Mouse (Mus musculus) left cerebral cortex, adult 2 months (tissue): ENCODE results near the gene Noxo1. TPM values are rescaled to one million over a fixed set of nuclear protein-coding genes. Genes with fewer than 3 reads are reported as not detected.
A peak's percentile ranks its signal among the peaks of the same experiment; 100 is the strongest.

Experiments used
- DNase-seq, 2 experiments: peaks; one replicate each; pipeline ENCODE4 v3.0.0; 2021 to 2022; ENCODE audit warnings: low spot score in 2 of 2, mixed read lengths in 1 of 2; ENCODE audit errors: extremely low spot score in 1 of 2
- H3K27ac ChIP-seq: fragments of 200-600 bp; 2 replicates; pipeline ENCODE4 v1.8.1; 2022
- H3K4me3 ChIP-seq: fragments of 200-600 bp; 2 replicates; pipeline ENCODE4 v1.8.1; 2022
- CTCF ChIP-seq: fragments of 200-600 bp; IDR thresholded peaks from 2 replicates; pipeline ENCODE4 v1.8.1; 2022; ENCODE audit warnings: antibody characterized with exemption, mild to moderate bottlenecking, moderate library complexity
- intact Hi-C: fragments of 180-260 bp; cut with DNase I; formaldehyde crosslinking; loops from one replicate; pipeline ENCODE4 v1.15.1; 2025
- total RNA-seq, 2 experiments: library from RNA; stranded (reverse); gene quantifications; 2 replicates each; pipeline ENCODE4 v1.2.3; 2021

Noxo1 gene
- total RNA-seq, 2 experiments from 2014 or later: 3.2 to 3.9 TPM

- peak within 1 kb of the TSS; percentile 66 for H3K4me3 ChIP-seq
- DNase-seq: peak; percentile 86 to 91
- TF ChIP-seq CTCF: no peak
- intact Hi-C loops: no loop called here
- H3K27ac ChIP-seq: peak within 1 kb of the TSS; percentile 80
Measured at GRCm38 (mm10) chr17:24736330-24737051, 40.5 kb downstream of the Noxo1 start, which contains the start of gene Msrb1. Gene Msrb1, plus strand, starts transcription at chr17:24736642.

DNA sequence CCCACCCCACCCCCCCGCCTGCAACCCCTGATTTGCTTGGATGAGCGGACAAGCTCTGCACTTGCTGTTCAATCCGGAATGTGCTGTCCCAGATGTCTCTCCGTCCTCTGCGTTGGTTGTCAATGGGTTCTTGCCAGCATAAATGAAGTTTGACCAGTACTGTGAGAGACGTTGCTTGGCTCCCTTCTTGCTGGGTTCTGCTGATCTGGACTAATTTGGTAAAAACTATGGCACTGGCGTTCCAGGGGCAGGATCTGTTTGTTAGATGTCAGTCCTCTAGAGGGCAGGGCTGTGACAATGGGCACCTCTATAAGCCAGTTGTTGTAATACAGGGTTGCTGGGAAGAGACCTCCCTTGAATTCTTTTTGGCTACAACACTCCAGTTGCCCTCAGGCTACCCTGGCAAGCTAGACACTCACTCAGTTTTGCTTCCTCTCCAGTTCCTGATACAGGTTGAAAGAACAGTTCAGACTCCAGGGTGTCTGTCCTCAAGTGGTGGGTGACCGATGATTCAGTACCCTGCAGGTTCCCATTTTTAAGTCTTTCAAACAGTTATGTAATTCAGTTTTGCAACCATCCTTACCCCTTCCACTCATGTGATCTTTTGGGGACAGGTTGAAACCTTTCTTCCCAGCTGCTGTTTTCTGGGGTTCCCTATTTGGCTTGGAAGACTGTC lies 41.2 kb downstream of the Noxo1 start:
- Histone ChIP-seq H3K4me3 (peak overlapping the region; percentile 66), H3K27ac (no peak overlapping the region)
- intact Hi-C loops: no loop called here
- no peak for DNase-seq
- no peak; the same call in 1 of the 2 replicates for TF ChIP-seq CTCF

- no peak for DNase-seq
- intact Hi-C loops: no loop called here
- H3K27ac ChIP-seq: no peak overlapping the region
- no peak for TF ChIP-seq CTCF
- no peak overlapping the region for H3K4me3 ChIP-seq
Measured at GRCm38 (mm10) chr17:24738238-24738637, 42.2 kb downstream of the Noxo1 start.

DNA sequence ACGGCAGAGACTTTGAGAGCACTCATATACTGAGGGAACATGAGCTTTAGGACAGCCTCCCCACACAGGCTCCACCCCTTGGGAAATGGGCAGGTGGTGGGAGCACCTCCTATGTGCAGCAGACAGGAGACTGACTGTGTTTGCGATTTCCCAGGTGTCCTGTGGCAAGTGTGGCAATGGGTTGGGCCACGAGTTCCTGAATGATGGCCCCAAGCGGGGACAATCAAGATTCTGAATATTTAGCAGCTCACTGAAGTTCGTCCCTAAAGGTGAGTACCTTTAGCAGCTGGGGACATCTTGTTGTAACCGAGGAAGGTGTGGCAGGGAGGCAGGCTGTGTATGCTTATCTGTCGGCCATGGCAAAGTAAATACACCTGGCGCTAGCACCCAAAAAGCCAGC lies 43.9 kb downstream of the Noxo1 start:
- no peak for DNase-seq
- Histone ChIP-seq H3K4me3 (no peak overlapping the region), H3K27ac (no peak overlapping the region)
- no peak for TF ChIP-seq CTCF
- intact Hi-C loops: no loop called here

- DNase-seq: no peak
- no peak overlapping the region for H3K27ac ChIP-seq
- intact Hi-C loops: no loop called here
- H3K4me3 ChIP-seq: no peak overlapping the region
- no peak for TF ChIP-seq CTCF
Measured at GRCm38 (mm10) chr17:24742307-24742706, 46.3 kb downstream of the Noxo1 start.

GRCm38 (mm10) chr17:24743896-24744295 lies 47.9 kb downstream of the Noxo1 start:
- DNase-seq: no peak
- no peak for TF ChIP-seq CTCF
- intact Hi-C loops: no loop called here
- Histone ChIP-seq H3K27ac (no peak overlapping the region), H3K4me3 (no peak overlapping the region)

GRCm38 (mm10) chr17:24744381-24744780 lies 48.3 kb downstream of the Noxo1 start:
- intact Hi-C loops: no loop called here
- no peak overlapping the region for H3K27ac ChIP-seq
- H3K4me3 ChIP-seq: no peak overlapping the region
- no peak for DNase-seq
- no peak for TF ChIP-seq CTCF

DNA sequence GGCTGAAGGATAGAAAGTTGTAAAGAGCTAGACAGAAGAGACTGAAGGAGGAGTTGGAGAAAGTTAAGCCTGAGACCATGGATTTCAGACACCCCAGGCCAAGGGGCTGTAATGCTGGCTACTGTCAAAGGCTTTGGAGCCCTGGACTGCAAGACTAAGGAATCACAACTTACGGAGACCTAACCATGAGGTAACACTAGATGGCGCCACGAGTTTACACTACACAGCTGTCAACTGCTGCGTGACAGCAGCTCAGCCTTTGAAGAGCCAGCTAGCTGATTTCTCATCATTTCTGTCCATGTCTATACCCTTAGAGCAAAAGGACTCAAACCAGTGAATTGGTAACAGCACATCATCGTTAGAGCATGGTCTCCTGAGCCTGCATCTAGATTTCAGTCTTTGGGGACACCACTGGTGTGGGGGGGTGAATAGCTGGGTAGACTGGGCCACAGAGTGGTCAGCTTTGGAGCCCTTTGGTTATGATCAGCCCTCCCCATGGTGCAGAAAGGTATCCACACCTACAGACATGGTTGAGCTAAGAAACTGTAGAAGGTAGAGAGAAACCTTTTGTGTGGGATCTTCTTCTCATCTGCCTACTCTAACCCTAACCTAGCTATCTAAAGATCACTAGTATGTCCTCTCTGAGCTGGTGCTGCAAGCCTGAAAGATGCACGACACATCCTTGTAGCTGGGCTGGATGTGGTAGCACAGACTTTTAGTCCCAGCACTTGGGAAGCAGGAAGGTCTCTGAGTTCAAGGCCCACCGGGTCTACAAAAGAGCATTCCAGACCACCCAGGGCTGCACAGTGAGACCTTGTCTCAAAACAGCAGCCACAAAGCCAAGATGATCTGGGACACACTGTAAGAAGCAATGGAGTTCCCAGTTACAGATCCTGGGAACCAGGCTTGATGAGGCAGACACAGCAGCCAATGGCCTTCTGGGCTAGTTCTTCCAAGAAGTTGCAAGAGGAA lies 49.8 kb downstream of the Noxo1 start:
- intact Hi-C loops: loop anchor here (1.0 to 5.0 kb wide), 2 partner anchors 72 to 136 kb away; no protein-coding TSS in a partner anchor
- Histone ChIP-seq H3K27ac (no peak overlapping the region), H3K4me3 (no peak overlapping the region)
- peak; percentile 80 to 84 for DNase-seq
- TF ChIP-seq CTCF: peak; percentile 94

DNA sequence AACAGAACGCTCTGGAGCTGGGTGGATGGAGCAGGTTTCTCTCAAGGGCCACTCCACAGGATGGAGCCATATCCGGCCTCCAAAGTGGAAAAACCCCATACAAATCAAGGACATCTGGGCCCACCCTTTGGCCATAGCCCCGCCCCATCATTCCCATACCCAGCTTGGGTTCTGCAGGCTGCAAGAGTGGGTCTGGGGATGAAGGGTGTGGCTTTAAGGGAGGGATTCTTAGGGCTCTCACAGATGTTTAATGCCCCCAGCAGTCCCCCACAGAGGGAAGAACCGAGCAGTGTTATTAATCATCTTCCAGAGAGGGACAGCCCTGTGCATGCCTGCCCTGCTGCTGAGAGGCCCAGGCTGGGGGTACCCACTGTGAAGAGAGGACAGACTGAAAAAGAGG lies 51.0 kb downstream of the Noxo1 start:
- no peak for DNase-seq
- no peak overlapping the region for H3K4me3 ChIP-seq
- no peak for TF ChIP-seq CTCF
- intact Hi-C loops: loop anchor here (5.0 kb wide), 1 partner anchor 135 kb away; no protein-coding TSS in a partner anchor
- H3K27ac ChIP-seq: no peak overlapping the region

Other genes with a start within 250 kb of the Noxo1 start
- 10 to 100 TPM; 37.7 to 41.7 TPM for gene E4f1, start 225.9 kb upstream of the Noxo1 start, total RNA-seq
- 10 to 100 TPM; 65.8 to 69.6 TPM for gene Pgp, start 225.8 kb upstream of the Noxo1 start, total RNA-seq
- 1 to 10 TPM; 1.7 to 1.9 TPM for gene Bricd5, start 222.3 kb upstream of the Noxo1 start, total RNA-seq
- 10 to 100 TPM; 34.5 to 37.1 TPM for gene Mlst8, start 217.2 kb upstream of the Noxo1 start, total RNA-seq
- 100 to 1,000 TPM; 134 to 144 TPM for gene Caskin1, start 207.6 kb upstream of the Noxo1 start, total RNA-seq
- gene Traf7, start 168.3 kb upstream of the Noxo1 start, total RNA-seq: 10 to 100 TPM; 81.3 to 85.3 TPM
- 10 to 100 TPM; 53.6 to 54.1 TPM for gene Rab26, start 162.0 kb upstream of the Noxo1 start, total RNA-seq
- 10 to 100 TPM; 89.1 to 97.5 TPM for gene Pkd1, start 146.4 kb upstream of the Noxo1 start, total RNA-seq
- gene Tsc2, start 63.6 kb upstream of the Noxo1 start, total RNA-seq: 100 to 1,000 TPM; 140 to 159 TPM
- gene Nthl1, start 63.6 kb upstream of the Noxo1 start, total RNA-seq: 1 to 10 TPM; 5.5 to 5.7 TPM
- 10 to 100 TPM; 50.2 to 51.0 TPM for gene Slc9a3r2, start 45.9 kb upstream of the Noxo1 start, total RNA-seq
- gene Npw, start 37.8 kb upstream of the Noxo1 start, total RNA-seq: 1 to 10 TPM in 1 of 2 experiments, under 1 TPM in 1; 0.58 to 1.4 TPM
- 10 to 100 TPM; 41.6 to 49.0 TPM for gene Zfp598, start 26.5 kb upstream of the Noxo1 start, total RNA-seq
- gene Syngr3, start 6.3 kb upstream of the Noxo1 start, total RNA-seq: 100 to 1,000 TPM; 177 to 188 TPM
- gene Gfer, start 78 bp upstream of the Noxo1 start, total RNA-seq: 10 to 100 TPM; 20.0 to 23.2 TPM
- gene Tbl3, start 11.4 kb downstream of the Noxo1 start, total RNA-seq: 10 to 100 TPM; 24.7 to 26.4 TPM
- gene Rnf151, start 21.8 kb downstream of the Noxo1 start, total RNA-seq: 1 to 10 TPM in 1 of 2 experiments, not detected in 1; 1.1 TPM
- 100 to 1,000 TPM; 284 to 288 TPM for gene Rps2, start 21.9 kb downstream of the Noxo1 start, total RNA-seq
- gene Ndufb10, start 28.2 kb downstream of the Noxo1 start, total RNA-seq: 100 to 1,000 TPM; 208 to 222 TPM
- gene Rpl3l, start 31.6 kb downstream of the Noxo1 start, total RNA-seq: under 1 TPM; 0.34 to 0.68 TPM
- gene Msrb1, start 40.4 kb downstream of the Noxo1 start, total RNA-seq: 10 to 100 TPM; 31.8 to 34.7 TPM
- gene Hs3st6, start 56.8 kb downstream of the Noxo1 start, total RNA-seq: under 1 TPM; 0.28 to 0.29 TPM
- not detected for gene Meiob, start 108.1 kb downstream of the Noxo1 start, total RNA-seq
- 100 to 1,000 TPM; 129 to 141 TPM for gene Hagh, start 143.9 kb downstream of the Noxo1 start, total RNA-seq
- 10 to 100 TPM; 17.4 to 20.4 TPM for gene Fahd1, start 154.1 kb downstream of the Noxo1 start, total RNA-seq
- not detected for gene Igfals, start 169.8 kb downstream of the Noxo1 start, total RNA-seq
- 10 to 100 TPM; 30.7 to 32.4 TPM for gene Nubp2, start 190.1 kb downstream of the Noxo1 start, total RNA-seq
- gene Spsb3, start 190.4 kb downstream of the Noxo1 start, total RNA-seq: 10 to 100 TPM; 58.6 to 63.3 TPM
- gene Eme2, start 198.9 kb downstream of the Noxo1 start, total RNA-seq: 10 to 100 TPM; 54.8 to 55.2 TPM
- gene Mrps34, start 198.9 kb downstream of the Noxo1 start, total RNA-seq: 10 to 100 TPM; 67.6 to 72.1 TPM
- 10 to 100 TPM; 46.5 to 51.2 TPM for gene Nme3, start 200.3 kb downstream of the Noxo1 start, total RNA-seq
- 100 to 1,000 TPM; 390 to 407 TPM for gene Mapk8ip3, start 240.7 kb downstream of the Noxo1 start, total RNA-seq